Mouse (Mus musculus): ENCODE measurements around the gene B9d2. TPM values are rescaled to one million over a fixed set of nuclear protein-coding genes. Genes with fewer than 3 reads are reported as not detected.

The B9d2 gene
- 49.1 and 72.8 TPM in 2 replicates for polyA plus RNA-seq (2012; rRNA removed; ENCODE audit: low replicate concordance)

GRCm38 (mm10) chr7:25680514-25681258 lies at the start of gene B9d2:
Gene B9d2 (plus strand): TSS chr7:25680780.

GRCm38 (mm10) chr7:25658657-25659472 lies 21.7 kb upstream of the B9d2 start, which contains the start of the genes Bckdha and Exosc5:
Gene Bckdha (minus strand): TSS chr7:25658981.
Gene Exosc5 (plus strand): TSS chr7:25659164.

GRCm38 (mm10) chr7:25674719-25675300 lies 5.8 kb upstream of the B9d2 start, which contains the start of gene Tmem91:
Gene Tmem91 (minus strand): TSS chr7:25675166.

GRCm38 (mm10) chr7:25686680-25687531 lies 6.3 kb downstream of the B9d2 start, which contains the start of gene Tgfb1:
Gene Tgfb1 (plus strand): TSS chr7:25687002.

GRCm38 (mm10) chr7:25718788-25719417 lies 38.3 kb downstream of the B9d2 start, which contains the start of gene Ccdc97:
Gene Ccdc97 (minus strand): TSS chr7:25719088.

Other genes starting within 250 kb of the B9d2 start
- 13.5 and 19.3 TPM in 2 replicates for gene Ceacam1, start 203.2 kb upstream of the B9d2 start, polyA plus RNA-seq (2012; rRNA removed; ENCODE audit: low replicate concordance)
- gene Ceacam2, start 140.9 kb upstream of the B9d2 start, polyA plus RNA-seq (2012; rRNA removed; ENCODE audit: low replicate concordance) = 0.27 TPM in 1 of 2 replicates, not detected in the other
- gene Erich4, start 64.9 kb upstream of the B9d2 start, polyA plus RNA-seq (2012; rRNA removed; ENCODE audit: low replicate concordance) = not detected in 2 replicates
- 72.7 and 88.8 TPM in 2 replicates for gene Dmac2, start 61.4 kb upstream of the B9d2 start, polyA plus RNA-seq (2012; rRNA removed; ENCODE audit: low replicate concordance)
- 16.0 and 41.9 TPM in 2 replicates for gene B3gnt8, start 54.1 kb upstream of the B9d2 start, polyA plus RNA-seq (2012; rRNA removed; ENCODE audit: low replicate concordance)
- 430 and 538 TPM in 2 replicates for gene Bckdha, start 21.8 kb upstream of the B9d2 start, polyA plus RNA-seq (2012; rRNA removed; ENCODE audit: low replicate concordance)
- 57.6 and 133 TPM in 2 replicates for gene Exosc5, start 21.6 kb upstream of the B9d2 start, polyA plus RNA-seq (2012; rRNA removed; ENCODE audit: low replicate concordance)
- gene Tmem91, start 5.6 kb upstream of the B9d2 start, polyA plus RNA-seq (2012; rRNA removed; ENCODE audit: low replicate concordance) = 1.5 and 2.5 TPM in 2 replicates
- gene Tgfb1, start 6.2 kb downstream of the B9d2 start, polyA plus RNA-seq (2012; rRNA removed; ENCODE audit: low replicate concordance) = 50.3 and 124 TPM in 2 replicates
- gene Ccdc97, start 38.3 kb downstream of the B9d2 start, polyA plus RNA-seq (2012; rRNA removed; ENCODE audit: low replicate concordance) = 80.6 and 109 TPM in 2 replicates
- 30.7 and 50.8 TPM in 2 replicates for gene Hnrnpul1, start 74.0 kb downstream of the B9d2 start, polyA plus RNA-seq (2012; rRNA removed; ENCODE audit: low replicate concordance)
- 140 and 145 TPM in 2 replicates for gene Axl, start 107.9 kb downstream of the B9d2 start, polyA plus RNA-seq (2012; rRNA removed; ENCODE audit: low replicate concordance)
- 4.4 and 4.9 TPM in 2 replicates for gene Cyp2s1, start 136.1 kb downstream of the B9d2 start, polyA plus RNA-seq (2012; rRNA removed; ENCODE audit: low replicate concordance)
- gene Cyp2b10, start 216.8 kb downstream of the B9d2 start, polyA plus RNA-seq (2012; rRNA removed; ENCODE audit: low replicate concordance) = 0.14 and 2.6 TPM in 2 replicates